Mouse (Mus musculus) spleen, embryonic (tissue): ENCODE data around the gene Il17re.

ENCODE experiments used
- CTCF ChIA-PET: fragments of 350-600 bp; sonication (Branson Sonifier 250); formaldehyde crosslinking; loops from one replicate; lab custom pipeline; 2022; lab: Charles Lee

The Il17re gene

DNA sequence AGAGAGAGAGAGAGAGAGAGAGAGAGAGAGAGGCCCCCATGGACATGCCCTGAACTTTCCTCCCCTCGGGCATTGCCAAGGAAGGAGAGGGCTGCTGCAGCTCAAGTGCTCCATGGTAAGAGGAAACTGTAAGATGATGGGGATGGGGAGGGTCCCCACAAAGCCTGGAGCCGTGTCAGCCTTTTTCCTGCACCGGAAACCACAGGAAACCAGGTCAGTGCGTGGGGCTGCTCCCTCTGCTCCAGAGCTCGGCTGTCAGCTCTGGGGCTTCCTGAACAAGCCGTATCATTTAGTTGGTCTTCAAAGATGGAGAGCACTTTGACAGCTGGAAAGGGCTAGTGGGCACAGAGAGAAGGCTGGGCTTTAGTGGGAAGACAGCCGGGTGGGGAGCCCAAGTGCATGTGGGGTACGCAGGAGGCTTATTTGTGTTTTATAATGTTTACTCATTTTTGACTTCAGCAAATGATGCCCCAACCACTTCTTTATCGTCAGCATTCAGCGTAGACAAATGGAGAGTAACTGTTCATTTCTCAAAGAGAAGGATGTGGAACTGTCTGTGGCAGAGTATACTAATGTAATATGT is at the start of gene Il17re:
TSS of gene Il17re (plus strand) at position 533 of the 583 bp plus-strand sequence.
- CTCF ChIA-PET = no interaction called here

DNA sequence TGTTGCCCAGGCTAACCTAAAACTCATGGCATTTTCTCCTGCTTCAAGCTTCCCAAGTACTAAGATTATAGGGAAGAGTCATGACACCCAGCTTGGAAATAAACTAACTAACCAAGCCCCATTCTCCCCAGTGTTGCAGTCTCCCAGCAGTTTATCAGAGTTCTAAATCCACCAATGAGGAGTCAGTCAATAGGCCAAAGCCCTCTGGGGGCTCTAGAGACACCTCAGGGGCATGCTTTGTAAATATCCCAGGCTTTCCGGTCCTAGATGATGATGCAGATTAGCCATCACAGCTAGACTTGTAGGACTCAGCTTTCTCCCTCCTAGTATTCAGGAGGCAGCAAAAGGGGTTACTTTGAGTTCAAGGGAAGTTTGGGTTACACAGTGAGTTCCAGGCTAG is 48.3 kb upstream of the Il17re start:
- CTCF ChIA-PET = no interaction called here

- CTCF ChIA-PET = no interaction called here
Measured at GRCm38 (mm10) chr6:113416416-113416815, 41.9 kb upstream of the Il17re start.

DNA sequence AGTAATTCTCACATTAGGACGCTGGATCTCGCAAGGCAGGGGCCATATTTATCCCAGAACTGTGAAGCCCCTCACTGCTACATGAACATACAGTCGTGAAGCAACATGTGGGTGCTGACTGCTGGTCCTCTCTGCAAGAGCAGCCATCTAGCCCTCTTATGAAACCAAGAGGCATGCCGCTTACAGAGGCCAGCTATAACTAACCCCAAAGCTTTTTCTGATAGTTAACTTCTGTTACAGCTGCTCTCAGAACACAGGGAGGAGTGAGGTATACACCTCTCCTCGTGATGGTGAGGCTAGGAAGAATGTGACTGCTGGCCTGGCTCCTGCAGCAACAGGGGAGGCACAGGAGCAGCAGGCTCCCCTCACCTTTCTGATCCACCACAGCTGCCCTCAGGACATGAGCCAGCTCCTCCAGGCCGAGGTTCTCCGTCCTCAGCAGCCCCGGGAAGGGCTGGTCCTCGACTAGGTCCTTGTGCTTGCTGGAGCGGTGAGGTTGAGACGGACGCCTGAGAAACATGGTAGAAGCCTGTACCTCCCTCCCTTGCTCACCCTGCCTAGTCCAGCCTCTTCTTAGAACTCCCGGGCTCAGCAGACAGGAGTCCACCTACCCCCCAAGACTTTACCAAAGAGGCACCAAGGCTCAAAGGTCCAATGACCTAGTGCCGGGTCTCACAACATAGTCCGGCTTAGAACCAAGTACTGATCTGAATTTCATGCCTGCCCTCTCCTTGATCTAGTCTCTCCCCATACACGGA is 39.7 kb upstream of the Il17re start:
- CTCF ChIA-PET = no interaction called here

- CTCF ChIA-PET = no interaction called here
Measured at GRCm38 (mm10) chr6:113419199-113419587, 39.1 kb upstream of the Il17re start, which contains the start of gene Rpusd3. Rpusd3 (minus strand) TSS chr6:113419340.

GRCm38 (mm10) chr6:113423000-113423399 is 35.3 kb upstream of the Il17re start:
- CTCF ChIA-PET = no interaction called here

DNA sequence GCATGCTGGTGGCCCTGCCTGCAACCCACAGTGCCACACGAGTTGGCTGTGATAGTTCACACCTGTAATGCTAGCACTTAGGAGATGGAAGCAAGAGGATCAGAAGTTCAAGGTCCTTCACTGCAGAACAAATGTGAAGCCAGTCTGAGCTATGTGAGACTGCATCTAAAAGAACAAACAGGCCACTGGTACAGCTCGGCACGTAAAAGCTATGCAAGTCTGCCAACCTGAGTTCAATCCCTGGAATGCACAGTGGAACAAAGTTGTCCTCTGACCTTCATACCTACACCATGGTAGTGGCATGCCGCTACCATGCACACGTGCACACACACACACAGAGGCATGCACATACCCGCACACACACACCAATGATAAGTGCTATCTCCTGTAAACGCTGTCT is 34.1 kb upstream of the Il17re start:
- CTCF ChIA-PET = no interaction called here

- CTCF ChIA-PET = no interaction called here
Measured at GRCm38 (mm10) chr6:113426696-113427095, 31.6 kb upstream of the Il17re start.

- CTCF ChIA-PET = no interaction called here
Measured at GRCm38 (mm10) chr6:113427397-113427796, 30.9 kb upstream of the Il17re start.

DNA sequence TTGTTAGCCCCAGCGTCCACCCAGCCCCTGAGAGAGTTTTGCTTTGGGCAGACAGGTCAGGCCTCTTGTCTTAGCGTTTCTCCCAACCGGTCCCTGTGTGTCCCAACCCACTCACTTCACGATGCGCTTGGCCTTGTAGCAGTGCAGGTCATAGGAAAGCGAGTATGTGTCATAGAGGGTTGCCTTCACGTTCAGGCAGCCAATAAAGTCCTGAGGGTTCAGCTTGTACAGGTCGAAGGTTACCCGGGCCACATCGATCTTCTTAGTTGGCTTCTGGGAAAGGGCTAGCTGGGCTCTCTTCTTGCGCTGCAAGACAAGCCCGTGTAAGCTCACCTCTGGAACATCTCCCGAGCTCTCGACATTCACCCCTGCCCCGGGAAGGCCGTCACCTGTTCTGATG is 30.3 kb upstream of the Il17re start:
- CTCF ChIA-PET = no interaction called here

DNA sequence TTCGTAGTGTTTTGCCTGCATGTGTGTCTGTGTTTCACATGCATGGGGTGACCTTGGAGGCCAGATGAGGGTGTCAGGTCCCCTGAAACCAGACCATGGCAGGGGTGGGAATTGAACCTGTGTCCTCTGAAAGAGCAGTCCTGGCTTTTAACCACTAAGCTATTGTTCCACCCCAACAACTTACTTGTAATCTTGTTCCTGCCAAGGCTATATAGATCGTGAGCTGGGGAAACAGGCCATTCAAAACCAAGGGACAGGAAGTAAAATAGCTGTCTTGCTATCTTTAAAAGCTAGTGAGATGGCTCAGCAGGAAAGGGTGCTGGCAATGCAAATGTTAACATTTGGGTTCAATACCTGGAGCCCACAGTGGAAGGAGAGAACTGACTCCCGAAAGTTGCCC is 28.3 kb upstream of the Il17re start:
- CTCF ChIA-PET = no interaction called here

DNA sequence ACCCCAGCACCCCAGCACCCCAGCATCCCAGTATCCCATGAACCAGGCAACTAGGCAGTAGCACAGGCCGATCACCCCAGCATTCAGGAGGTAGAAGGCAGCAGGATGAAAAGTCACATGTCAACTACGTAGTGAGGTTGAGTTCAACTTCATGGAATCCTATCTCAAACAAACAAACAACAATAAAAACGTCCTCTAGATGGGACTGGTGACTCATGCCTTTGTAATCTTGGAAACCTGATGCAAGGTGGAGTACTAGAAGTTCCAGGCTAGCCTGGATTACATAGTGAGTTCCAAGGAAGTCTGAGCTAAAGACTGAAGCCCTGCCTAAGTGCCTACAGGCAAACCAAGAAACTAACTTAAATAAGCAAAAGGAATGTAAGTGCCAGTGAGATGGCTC is 27.4 kb upstream of the Il17re start:
- CTCF ChIA-PET = no interaction called here

- CTCF ChIA-PET = no interaction called here
Measured at GRCm38 (mm10) chr6:113431801-113432200, 26.5 kb upstream of the Il17re start.

DNA sequence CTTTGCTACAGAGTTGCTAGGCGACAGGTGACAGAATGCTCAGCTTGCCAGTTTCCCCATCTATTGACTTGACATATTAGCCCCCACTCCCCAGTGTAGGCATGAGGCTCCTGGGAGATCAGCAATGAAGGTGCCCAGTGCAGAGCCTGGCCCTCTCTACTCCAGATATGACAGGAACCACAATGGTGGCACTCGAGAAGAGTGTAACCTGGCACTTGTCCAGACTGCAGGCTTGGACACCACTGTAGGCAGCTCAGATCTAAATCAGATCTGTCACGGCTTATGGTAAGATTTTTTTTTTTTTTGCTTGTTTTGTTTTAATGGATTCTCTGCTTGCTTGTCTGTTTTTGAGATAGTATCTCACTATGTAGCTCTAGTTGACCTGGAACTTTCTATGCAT is 24.6 kb upstream of the Il17re start:
- CTCF ChIA-PET = no interaction called here

DNA sequence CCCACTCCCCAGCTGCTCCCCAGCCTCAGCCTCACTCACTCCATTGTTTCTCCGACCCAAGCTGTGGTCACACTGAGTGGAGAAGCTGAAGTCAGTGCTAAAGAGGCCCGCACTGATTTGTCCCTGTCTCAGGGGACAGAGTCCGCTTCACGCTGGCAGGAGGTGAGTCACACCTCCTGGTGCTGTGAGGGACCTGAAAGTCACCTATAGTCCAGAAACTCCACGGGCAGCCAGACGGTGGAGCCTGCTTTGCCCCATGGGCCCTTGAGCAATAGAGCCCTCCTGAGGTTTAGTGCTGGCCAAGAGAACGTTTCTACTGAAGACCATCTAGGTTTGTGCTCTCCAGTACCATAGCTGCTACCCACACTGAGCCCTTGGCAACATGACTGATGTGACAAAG is 23.6 kb upstream of the Il17re start:
- CTCF ChIA-PET = no interaction called here

- CTCF ChIA-PET = interaction anchor here (0.6 kb wide), 1 partner anchor 119 kb away, joined by 3 read pairs; no protein-coding TSS in a partner anchor
Measured at GRCm38 (mm10) chr6:113435664-113436205, 22.5 kb upstream of the Il17re start, which contains the start of gene Cidec. Cidec (minus strand) TSS chr6:113435760.

GRCm38 (mm10) chr6:113437135-113437534 is 21.1 kb upstream of the Il17re start:
- CTCF ChIA-PET = interaction anchor here (0.9 kb wide), 1 partner anchor 30 kb away, joined by 3 read pairs; no protein-coding TSS in a partner anchor

DNA sequence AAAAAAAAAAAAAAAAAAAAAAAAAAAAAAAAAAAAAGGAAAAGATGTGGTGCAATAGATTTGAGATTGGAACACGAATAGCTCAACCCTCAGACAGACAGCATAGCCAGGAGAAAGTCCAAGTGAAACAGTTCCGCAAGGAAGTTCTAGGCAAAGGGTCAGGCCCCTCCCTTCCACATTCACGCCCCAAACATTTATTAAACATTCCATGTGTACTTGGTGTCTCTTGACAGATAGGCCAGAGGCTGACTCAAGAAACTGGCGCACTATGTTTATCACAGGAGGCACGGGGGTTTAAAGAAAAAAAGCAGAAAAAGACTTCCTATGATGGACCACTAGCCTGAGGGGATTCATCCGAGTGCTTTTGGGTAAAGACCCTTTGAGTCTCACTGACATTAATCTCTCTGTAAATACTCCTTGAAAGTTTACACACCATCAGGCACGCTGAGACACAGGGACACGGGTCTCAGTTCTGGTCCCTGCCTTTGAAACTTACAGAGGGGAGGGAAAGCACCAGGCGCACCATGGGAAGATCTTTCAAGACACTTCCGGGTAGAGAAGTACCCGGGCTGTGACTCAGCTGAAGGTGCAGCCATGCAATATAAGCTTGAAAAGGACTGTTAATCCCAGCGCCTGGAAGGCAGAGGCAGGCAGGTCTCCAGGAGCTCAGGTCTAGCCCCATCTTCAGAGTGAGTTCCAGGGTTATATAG is 19.4 kb upstream of the Il17re start:
- CTCF ChIA-PET = interaction anchor here (0.7 kb wide), 1 partner anchor 18 kb away, joined by 5 read pairs; no protein-coding TSS in a partner anchor

DNA sequence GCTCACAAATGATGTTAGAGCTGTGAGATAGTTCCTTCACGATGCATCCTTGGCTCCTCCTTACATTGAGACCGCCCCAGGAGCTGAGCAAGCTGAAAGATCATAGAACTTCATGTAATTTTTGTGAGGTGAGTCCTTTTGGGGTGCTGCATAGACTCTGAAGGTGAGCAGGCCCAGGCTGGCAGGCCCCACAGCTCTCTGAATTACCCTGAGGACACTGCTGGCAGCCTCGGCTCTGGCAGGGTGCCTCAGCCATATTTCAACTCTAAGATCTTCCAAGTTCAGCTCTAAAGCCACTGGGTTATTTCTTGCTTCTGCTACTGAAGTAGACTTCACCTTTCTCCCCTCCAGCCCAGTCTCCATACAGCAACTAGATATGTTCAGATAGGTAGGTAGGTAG is 17.6 kb upstream of the Il17re start:
- CTCF ChIA-PET = interaction anchor here (1.0 kb wide), 1 partner anchor 89 kb away, joined by 7 read pairs; no protein-coding TSS in a partner anchor

DNA sequence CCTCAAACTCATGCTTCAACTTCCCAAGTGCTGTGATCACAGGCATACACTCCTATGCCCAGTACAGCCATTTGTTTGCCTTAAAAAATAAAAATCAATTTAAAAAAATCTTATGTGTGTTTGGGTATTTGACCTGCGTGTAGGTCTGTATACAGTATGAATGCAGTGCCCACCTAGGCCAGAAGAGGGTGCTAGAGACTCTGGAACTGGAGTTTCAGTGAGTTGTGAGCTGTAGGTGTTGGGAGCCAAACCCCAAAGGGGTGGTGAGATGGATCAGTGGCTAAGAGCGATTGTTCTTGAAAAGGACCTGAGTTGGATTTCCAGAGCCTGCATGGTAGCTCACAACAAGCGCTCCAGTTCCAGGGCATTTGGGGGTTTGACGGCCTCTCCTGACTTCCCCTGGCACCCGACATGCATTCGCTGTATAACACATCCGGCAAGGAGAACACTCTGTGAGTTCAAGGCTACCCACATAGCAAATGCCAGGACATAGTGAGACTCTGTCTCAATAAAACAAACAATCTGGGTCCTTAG is 17.1 kb upstream of the Il17re start:
- CTCF ChIA-PET = interaction anchor here (1.0 kb wide), 1 partner anchor 89 kb away, joined by 7 read pairs; no protein-coding TSS in a partner anchor

GRCm38 (mm10) chr6:113442087-113442441 is 16.2 kb upstream of the Il17re start:
- CTCF ChIA-PET = interaction anchor here (0.5 kb wide), 1 partner anchor 190 kb away, joined by 5 read pairs; no protein-coding TSS in a partner anchor
